In the genomic region with DNA sequence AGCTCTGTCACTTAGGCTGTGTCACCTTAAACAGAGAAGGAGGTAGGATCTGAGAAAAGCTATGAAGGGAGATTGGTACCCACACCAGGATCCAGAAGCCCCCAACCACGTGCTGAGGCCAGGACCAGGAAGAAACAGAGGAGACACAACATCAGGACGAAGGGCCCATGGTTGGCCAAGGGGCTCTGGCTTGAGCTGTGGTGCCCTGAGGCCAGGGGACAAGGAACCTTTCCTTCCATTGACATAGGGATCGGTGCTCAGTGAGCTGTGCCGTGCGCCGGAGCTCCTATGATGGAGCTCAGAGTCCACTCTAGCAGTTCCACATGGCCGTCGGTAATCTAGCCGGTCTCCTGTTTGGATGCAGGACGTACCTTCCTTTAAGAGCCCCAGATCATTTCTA, we compare ENCODE assay signal across 19 mouse cellular contexts. TPM values are rescaled to one million over a fixed set of nuclear protein-coding genes. Genes with fewer than 3 reads are reported as not detected.
"Had no signal": no experiment of that assay in that cellular context is flagged by ENCODE, and none has a peak within 500 bp of the region (broad histone marks: within the 10 kb centered on the region; RNA-seq: fewer than 3 reads in every experiment).

No protein-coding gene starts in this region.

- H3K36me3 ChIP-seq: neural tube, embryonic 13.5 days; neural tube, embryonic 15.5 days; stomach, embryonic 15.5 days had no signal

- H3K27me3 ChIP-seq: neural tube, embryonic 13.5 days; neural tube, embryonic 15.5 days; stomach, embryonic 15.5 days had no signal

- H3K9me3 ChIP-seq: neural tube, embryonic 13.5 days; neural tube, embryonic 15.5 days; stomach, embryonic 15.5 days had no signal

- H3K27ac ChIP-seq: neural tube, embryonic 13.5 days; neural tube, embryonic 15.5 days; stomach, embryonic 15.5 days had no signal

- H3K4me3 ChIP-seq: neural tube, embryonic 13.5 days; neural tube, embryonic 15.5 days; stomach, embryonic 15.5 days had no signal

- DNase-seq: retina, postnatal 1 day; right cerebral cortex, adult 18-20 months; right cerebral cortex, postnatal 14 days; right cerebral cortex, postnatal 25 days; right cerebral cortex, postnatal 4 days; spleen, adult 18-20 months; thymus, adult 18-20 months; thymus, adult 2 months; thymus, postnatal 14 days; thymus, postnatal 25 days; thymus, postnatal 36 days; thymus, postnatal 4 days had no signal

- H3K4me1 ChIP-seq: neural tube, embryonic 13.5 days; neural tube, embryonic 15.5 days; stomach, embryonic 15.5 days had no signal

RNA-seq across cellular contexts. Expression of a gene that starts 25.3 kb away (rescaled TPM):
- total RNA-seq: neutrophil, adult 5-6 weeks had no signal
- polyA plus RNA-seq: neural tube, embryonic 13.5 days; neural tube, embryonic 14.5 days; small intestine, adult 2 months; stomach, embryonic 15.5 days; thymus, adult 2 months had no signal

RNA-seq across cellular contexts. Expression of a gene that starts 26.3 kb away (rescaled TPM):
- total RNA-seq: neutrophil, adult 5-6 weeks had no signal
- polyA plus RNA-seq: neural tube, embryonic 13.5 days; neural tube, embryonic 14.5 days; neural tube, embryonic 15.5 days; spleen, adult 2 months had no signal
